Mouse (Mus musculus): ENCODE results near the gene Adprhl1. TPM values are rescaled to one million over a fixed set of nuclear protein-coding genes. Genes with fewer than 3 reads are reported as not detected.

Gene Adprhl1
- polyA plus RNA-seq, 1 experiment = 0.11 TPM

DNA sequence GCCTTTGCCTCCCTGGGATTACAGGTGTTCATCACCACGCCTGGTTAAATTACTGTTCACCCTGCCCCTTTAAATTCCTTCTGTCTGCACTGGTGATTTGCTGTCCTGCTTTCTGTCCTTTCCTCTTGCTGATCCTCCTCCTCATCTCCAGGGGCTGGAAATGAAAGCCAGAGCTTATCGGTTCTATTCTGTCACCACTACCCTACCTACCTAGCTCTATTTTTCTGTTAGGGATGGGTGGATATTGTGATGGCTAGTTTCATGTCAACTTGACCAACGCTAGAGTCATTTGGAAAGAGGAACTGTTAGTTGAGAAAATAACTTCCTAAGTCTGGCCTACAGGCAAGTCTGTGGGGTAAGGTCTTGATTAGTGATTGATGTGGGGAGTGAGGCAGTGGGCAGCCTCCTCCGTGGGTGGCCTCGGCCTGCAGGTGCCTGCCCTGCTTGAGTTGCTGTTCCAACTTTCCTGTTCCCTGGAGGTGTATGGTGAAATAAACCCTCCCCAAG is 23.0 kb upstream of the Adprhl1 start:
- Histone ChIP-seq H3K4me3 (replicated peaks) (no peak overlapping the region), H3K9me3 (no peaks in the 10 kb centered on the region), H3K36me3 (replicated peaks; ENCODE audit: low read length) (peaks cover 68% of the 10 kb centered on the region), H3K27me3 (replicated peaks) (no peaks in the 10 kb centered on the region), H3K4me1 (peaks cover 10% of the 10 kb centered on the region; the same call in 1 of the 2 replicates)
- TF ChIP-seq FLI1 (IDR thresholded peaks at IDR 0.05; ENCODE audit: low read length) (no peak), GATA1 (IDR thresholded peaks at IDR 0.05; ENCODE audit: borderline replicate concordance, low read length) (no peak)

DNA sequence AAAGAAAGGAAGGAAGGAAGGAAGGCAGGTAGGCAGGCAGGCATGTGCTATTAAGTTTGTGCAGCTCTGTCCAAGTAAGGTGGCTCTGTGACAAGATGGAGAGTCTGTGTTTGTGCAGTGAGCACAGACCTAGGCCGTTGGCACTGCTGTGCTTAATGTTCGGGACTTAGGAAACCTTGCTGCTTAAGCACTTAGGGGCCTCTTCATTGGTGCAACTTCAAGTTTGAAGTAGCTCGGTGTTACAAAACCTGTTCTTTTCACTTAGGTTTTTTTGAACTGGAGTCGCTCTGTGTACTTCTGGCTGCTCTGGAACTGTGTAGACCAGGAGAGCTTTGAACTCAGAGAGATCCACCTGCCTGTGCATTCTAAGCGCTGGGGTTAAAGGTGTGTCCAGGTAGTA is 18.9 kb upstream of the Adprhl1 start:
- H3K36me3 ChIP-seq (replicated peaks; ENCODE audit: low read length) = peaks cover 75% of the 10 kb centered on the region
- H3K4me3 ChIP-seq (replicated peaks) = no peak overlapping the region

DNA sequence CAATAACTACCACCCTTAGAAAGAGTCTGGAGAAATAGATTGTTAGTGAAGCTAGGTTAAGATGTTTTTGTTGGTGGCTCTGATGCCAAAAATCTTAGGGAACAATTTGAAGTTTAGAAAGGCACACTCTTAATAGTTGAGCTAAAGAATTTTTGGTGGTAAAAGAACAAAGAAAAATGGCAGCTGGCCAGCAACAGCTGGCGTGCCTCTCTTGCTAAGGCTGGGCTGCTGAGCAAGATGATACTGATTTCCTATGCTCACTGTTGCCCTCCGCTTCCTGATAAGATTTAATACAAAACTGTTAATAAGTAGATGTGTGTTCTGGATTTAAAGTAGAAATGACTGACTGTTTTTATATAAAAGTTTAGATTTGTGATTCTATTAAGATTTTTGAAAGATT is 13.6 kb upstream of the Adprhl1 start:
- Histone ChIP-seq H3K9me3 (no peaks in the 10 kb centered on the region), H3K27me3 (replicated peaks) (no peaks in the 10 kb centered on the region), H3K36me3 (replicated peaks; ENCODE audit: low read length) (peaks cover 56% of the 10 kb centered on the region), H3K4me1 (peaks cover 51% of the 10 kb centered on the region), H3K4me3 (replicated peaks) (no peak overlapping the region)
- TF ChIP-seq GATA1 (IDR thresholded peaks at IDR 0.05; ENCODE audit: borderline replicate concordance, low read length) = no peak
- no peak for TF ChIP-seq FLI1 (IDR thresholded peaks at IDR 0.05; ENCODE audit: low read length)

More for the DNA sequence above, 18.9 kb upstream of the Adprhl1 start:
- Histone ChIP-seq H3K9me3 (no peaks in the 10 kb centered on the region), H3K27me3 (replicated peaks) (no peaks in the 10 kb centered on the region), H3K4me1 (peaks cover 5% of the 10 kb centered on the region; the same call in 1 of the 2 replicates)
- TF ChIP-seq FLI1 (IDR thresholded peaks at IDR 0.05; ENCODE audit: low read length) (no peak), GATA1 (IDR thresholded peaks at IDR 0.05; ENCODE audit: borderline replicate concordance, low read length) (no peak)

DNA sequence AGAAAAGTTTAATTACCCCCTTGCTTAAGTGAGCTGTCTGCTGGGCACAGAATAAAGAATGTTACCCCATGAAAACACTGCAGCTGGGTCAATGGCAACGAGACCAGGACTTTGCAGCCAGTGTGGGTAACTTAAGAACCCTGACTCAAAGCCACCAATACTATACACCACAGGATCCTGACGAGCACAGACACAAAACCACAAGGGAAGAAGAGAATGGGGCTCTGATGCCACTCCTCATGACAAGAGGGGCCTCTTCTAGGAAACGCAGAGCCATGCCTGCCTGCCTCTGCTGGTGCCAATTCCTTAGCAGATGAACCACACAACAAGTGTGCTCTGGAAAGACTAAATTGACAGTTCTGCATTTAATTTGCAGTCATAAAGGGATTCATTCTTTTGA is 9.4 kb upstream of the Adprhl1 start:
- Histone ChIP-seq H3K36me3 (replicated peaks; ENCODE audit: low read length) (peaks cover 63% of the 10 kb centered on the region), H3K9me3 (no peaks in the 10 kb centered on the region), H3K27me3 (replicated peaks) (no peaks in the 10 kb centered on the region), H3K4me3 (replicated peaks) (peak overlapping the region; percentile 79), H3K4me1 (peaks cover 77% of the 10 kb centered on the region)
- TF ChIP-seq GATA1 (IDR thresholded peaks at IDR 0.05; ENCODE audit: borderline replicate concordance, low read length) = no peak
- TF ChIP-seq FLI1 (IDR thresholded peaks at IDR 0.05; ENCODE audit: low read length) = no peak

DNA sequence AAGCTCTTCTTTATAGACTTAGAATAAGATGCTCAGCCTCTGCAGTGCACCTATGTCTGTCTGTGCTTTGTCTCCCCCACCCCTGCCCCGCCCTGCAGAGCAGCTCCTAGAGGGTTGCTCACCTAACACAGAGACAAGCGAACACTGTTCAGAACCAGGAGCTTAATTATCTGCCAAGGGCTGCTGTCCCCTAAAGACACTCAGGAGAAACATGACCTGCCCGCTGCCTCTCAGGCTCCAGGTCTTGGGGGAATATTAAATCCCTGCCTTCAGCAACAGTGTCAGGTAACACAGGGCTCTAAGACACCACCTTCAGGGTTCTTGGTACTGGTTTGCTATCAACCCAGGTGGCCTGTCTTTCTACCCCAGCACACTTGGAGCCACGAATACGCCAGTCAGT is 549 bp downstream of the Adprhl1 start:
- peaks cover 52% of the 10 kb centered on the region for H3K4me1 ChIP-seq
- H3K36me3 ChIP-seq (replicated peaks; ENCODE audit: low read length) = peaks cover 36% of the 10 kb centered on the region
- no peak overlapping the region for H3K4me3 ChIP-seq (replicated peaks)
- H3K27me3 ChIP-seq (replicated peaks) = peaks cover 35% of the 10 kb centered on the region
- no peak for TF ChIP-seq GATA1 (IDR thresholded peaks at IDR 0.05; ENCODE audit: borderline replicate concordance, low read length)
- TF ChIP-seq FLI1 (IDR thresholded peaks at IDR 0.05; ENCODE audit: low read length) = no peak
- peaks cover 9% of the 10 kb centered on the region; the same call in 1 of the 2 replicates for H3K9me3 ChIP-seq

DNA sequence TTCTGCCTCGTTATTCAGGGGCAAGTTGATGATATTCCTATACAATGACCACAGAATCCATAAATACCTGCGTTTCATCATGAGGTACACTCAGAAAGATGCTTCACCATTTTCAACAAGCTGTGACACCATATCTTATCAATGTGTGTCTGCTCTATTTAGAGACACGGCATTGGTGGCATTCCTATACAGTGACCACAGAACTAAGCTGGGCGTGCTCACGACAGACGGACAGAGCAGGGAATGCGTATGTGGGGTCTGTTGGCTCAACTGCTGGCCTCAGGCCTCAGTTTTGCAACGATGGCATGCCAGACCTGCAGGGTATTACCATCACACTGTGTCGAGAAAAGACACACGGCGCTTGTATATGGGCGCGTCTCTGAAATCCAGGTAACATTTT is 1.1 kb downstream of the Adprhl1 start:
- peaks cover 41% of the 10 kb centered on the region for H3K27me3 ChIP-seq (replicated peaks)
- H3K36me3 ChIP-seq (replicated peaks; ENCODE audit: low read length) = peaks cover 31% of the 10 kb centered on the region
- H3K4me1 ChIP-seq = peaks cover 46% of the 10 kb centered on the region
- peaks cover 14% of the 10 kb centered on the region for H3K9me3 ChIP-seq
- TF ChIP-seq FLI1 (IDR thresholded peaks at IDR 0.05; ENCODE audit: low read length) (no peak), GATA1 (IDR thresholded peaks at IDR 0.05; ENCODE audit: borderline replicate concordance, low read length) (no peak)
- no peak overlapping the region for H3K4me3 ChIP-seq (replicated peaks)

DNA sequence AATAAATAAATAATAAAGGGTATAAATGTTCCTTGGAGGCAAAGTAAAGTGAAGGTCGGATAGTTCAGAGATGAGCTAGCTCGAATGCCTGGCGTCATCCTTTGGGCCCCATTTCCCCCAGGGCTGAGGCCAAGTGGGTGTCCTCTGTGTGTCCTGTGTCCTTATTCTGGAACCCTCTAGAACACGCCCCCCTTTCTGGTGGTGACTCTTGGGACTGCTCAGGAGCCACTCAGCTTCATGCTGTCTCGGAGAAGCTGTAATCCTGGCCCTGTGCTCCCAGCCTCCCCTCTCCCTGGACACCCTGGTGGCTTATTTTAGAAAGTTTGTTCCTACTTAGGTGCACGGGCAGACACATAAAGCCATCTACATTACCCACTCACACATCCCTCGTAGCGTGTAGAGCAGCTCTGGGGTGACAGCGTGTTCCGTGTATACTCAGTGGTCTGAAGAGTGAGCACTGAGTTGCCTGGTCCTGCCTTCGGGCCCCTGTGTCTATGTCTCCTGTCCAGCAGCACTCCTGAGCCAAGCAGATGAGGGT is 9.6 kb downstream of the Adprhl1 start:
- Histone ChIP-seq H3K36me3 (replicated peaks; ENCODE audit: low read length) (no peaks in the 10 kb centered on the region), H3K9me3 (peaks cover 22% of the 10 kb centered on the region), H3K4me1 (peaks cover 11% of the 10 kb centered on the region), H3K27me3 (replicated peaks) (peaks cover 89% of the 10 kb centered on the region), H3K4me3 (replicated peaks) (no peak overlapping the region)
- TF ChIP-seq GATA1 (IDR thresholded peaks at IDR 0.05; ENCODE audit: borderline replicate concordance, low read length) (no peak), FLI1 (IDR thresholded peaks at IDR 0.05; ENCODE audit: low read length) (no peak)

DNA sequence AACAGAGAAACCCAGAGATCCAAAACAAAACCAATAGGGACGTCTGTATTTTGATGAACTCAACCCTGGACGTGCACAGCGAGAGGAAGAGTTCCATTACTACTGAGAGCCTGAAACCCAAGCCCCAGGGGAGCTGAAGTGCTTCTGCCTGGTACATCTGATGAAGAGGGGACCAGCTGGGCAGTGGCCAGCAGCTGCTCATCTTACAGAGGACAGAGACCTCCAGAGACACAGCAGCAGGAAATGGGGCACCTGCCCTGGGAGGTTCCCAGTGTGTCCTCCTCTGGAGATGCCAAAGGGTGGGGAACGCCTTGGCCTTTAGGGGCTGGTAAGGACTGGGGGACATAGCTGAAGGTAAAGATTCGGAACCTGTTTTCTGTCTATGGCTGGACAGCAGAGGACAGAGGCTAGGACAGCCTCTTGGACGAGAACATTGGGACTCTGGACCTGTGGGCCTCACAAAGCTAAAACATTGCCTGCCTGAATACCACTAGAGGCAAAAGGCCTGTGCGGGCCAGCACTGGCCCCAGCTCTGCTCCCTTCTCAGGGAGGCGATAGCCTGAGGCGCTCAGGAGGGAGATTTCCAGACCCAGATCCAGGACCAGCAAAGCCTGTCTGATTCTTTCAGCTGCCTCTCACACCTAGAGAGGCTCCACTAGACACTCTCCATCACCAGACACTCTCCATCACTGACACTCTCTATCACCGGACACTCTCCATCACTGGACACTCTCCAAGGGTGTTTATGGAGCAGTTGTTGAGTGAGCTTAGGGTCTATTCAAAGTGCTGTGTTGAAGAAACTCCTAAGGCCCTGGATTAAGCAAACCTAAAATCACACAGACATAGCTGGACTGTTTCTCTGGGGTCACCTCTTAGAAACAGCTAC is 10.7 kb downstream of the Adprhl1 start:
- Histone ChIP-seq H3K9me3 (peaks cover 12% of the 10 kb centered on the region), H3K36me3 (replicated peaks; ENCODE audit: low read length) (no peaks in the 10 kb centered on the region), H3K4me3 (replicated peaks) (no peak overlapping the region), H3K4me1 (peaks cover 7% of the 10 kb centered on the region), H3K27me3 (replicated peaks) (peaks cover 84% of the 10 kb centered on the region)
- no peak for TF ChIP-seq GATA1 (IDR thresholded peaks at IDR 0.05; ENCODE audit: borderline replicate concordance, low read length)

DNA sequence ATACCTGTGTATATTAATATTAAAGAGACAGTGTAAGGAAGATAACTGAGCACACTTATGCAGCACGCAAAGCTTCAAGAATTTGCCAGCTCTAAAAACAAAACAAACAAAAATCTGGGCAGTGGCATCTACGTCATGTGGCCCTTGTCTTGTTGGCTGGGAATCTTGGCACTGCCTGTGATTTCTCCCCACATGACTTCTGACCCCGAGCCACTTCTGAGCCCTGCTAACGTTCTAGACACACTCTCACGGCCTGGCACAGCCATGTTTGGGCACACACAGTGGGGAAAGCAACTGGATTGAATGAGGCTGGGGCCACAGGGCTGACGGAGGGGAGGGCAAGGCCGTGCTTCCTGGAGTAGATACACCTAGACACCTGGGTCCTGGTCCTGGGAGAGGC is 13.3 kb downstream of the Adprhl1 start:
- no peak overlapping the region for H3K4me3 ChIP-seq (replicated peaks)
- H3K36me3 ChIP-seq (replicated peaks; ENCODE audit: low read length) = no peaks in the 10 kb centered on the region
- peaks cover 9% of the 10 kb centered on the region for H3K4me1 ChIP-seq
- no peaks in the 10 kb centered on the region for H3K9me3 ChIP-seq
- TF ChIP-seq GATA1 (IDR thresholded peaks at IDR 0.05; ENCODE audit: borderline replicate concordance, low read length) (no peak), FLI1 (IDR thresholded peaks at IDR 0.05; ENCODE audit: low read length) (no peak)
- H3K27me3 ChIP-seq (replicated peaks) = peaks cover 73% of the 10 kb centered on the region

DNA sequence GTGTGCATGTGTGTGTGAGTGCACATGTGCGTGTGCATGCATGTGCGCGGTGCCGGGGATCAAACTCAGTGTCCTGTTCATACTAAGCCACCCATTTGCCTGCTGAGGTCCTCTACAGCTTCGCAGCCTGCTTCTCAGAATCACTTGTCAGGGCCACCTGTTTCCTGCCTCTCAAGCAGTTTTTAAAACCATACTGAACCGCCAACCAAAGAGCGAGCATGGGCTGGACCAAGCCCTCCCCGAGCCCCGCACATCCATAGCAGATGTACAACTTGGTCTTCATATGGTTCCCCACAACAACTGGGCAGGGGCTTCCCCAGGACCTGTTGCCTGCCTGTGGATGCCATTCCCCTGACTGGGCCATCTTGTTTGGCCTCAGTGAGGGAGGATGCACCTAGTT is 13.9 kb downstream of the Adprhl1 start:
- TF ChIP-seq FLI1 (IDR thresholded peaks at IDR 0.05; ENCODE audit: low read length) = no peak
- TF ChIP-seq GATA1 (IDR thresholded peaks at IDR 0.05; ENCODE audit: borderline replicate concordance, low read length) = no peak

More for the DNA sequence above, 13.9 kb downstream of the Adprhl1 start:
- Histone ChIP-seq H3K36me3 (replicated peaks; ENCODE audit: low read length) (no peaks in the 10 kb centered on the region), H3K27me3 (replicated peaks) (peaks cover 73% of the 10 kb centered on the region), H3K4me3 (replicated peaks) (peak overlapping the region; percentile 64), H3K4me1 (peaks cover 9% of the 10 kb centered on the region), H3K9me3 (no peaks in the 10 kb centered on the region)

Measured in megakaryocyte, embryonic 14.5 days (primary cell).